Mouse (Mus musculus): Measurements from ENCODE around the gene Slc24a4. TPM values are rescaled to one million over a fixed set of nuclear protein-coding genes. Genes with fewer than 3 reads are reported as not detected.

The Slc24a4 gene
- polyA plus RNA-seq, 1 experiment from 2014 or later = 0.17 TPM

DNA sequence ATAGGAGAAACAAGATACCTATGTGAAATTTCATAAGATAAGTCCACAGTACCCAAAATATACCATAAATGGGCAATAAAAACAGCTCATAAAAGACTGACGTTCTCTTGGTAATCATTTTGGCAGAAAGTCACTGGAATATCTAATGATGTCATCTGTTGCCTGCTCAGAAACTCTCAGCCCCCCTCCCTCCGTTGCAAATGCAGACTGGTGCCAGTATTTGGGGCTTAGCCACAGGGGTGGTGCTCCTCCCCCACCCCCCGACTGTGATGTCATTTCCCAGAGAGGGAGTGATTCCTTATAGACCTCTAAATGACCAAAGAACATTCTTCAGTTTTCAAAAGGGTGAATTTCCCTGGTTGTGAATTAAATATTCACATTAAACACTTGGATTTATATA, 96.6 kb downstream of the Slc24a4 start:
- no peaks in the 10 kb centered on the region for H3K4me1 ChIP-seq (replicated peaks; ENCODE audit: control insufficient read depth, insufficient read depth, low read length)
- H3K36me3 ChIP-seq (ENCODE audit: control insufficient read depth, insufficient read depth) = no peaks in the 10 kb centered on the region
- H3K4me2 ChIP-seq (replicated peaks; ENCODE audit: low read depth) = no peak overlapping the region
- WGBS = 29% methylated on average over 3 of the region's 3 CpGs
- ATAC-seq = no peak
- no peak overlapping the region for H3K4me3 ChIP-seq (ENCODE audit: low read depth, low read length)
- H3K9me3 ChIP-seq (ENCODE audit: control insufficient read depth) = no peaks in the 10 kb centered on the region
- no peak overlapping the region for H3K9ac ChIP-seq (ENCODE audit: low read depth, low read length)
- no peak overlapping the region for H3K27ac ChIP-seq (ENCODE audit: low read depth, low read length)
- H3K27me3 ChIP-seq (replicated peaks; ENCODE audit: control insufficient read depth, insufficient read depth, low read length) = no peaks in the 10 kb centered on the region
- TF ChIP-seq CTCF (IDR thresholded peaks at IDR 0.05; ENCODE audit: low read depth) = no peak

DNA sequence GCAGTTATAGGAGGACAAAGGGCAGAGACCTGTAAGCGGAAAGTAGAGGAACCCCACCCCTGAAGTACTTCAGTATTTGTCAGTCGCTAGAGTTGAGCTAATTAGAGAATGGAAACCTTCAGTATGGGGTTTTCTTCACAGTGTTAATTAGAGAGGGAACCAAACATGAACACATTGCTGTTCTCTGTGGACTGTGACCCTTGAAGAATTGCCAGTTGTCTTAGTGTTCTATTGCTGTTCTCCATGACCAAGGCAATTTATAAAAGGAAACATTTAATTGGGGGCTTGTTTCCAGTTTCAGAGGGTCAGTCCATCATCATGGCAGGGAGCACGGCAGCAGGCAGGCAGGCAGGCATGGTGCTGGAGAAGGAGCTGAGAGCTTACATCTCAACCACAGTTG, 107.0 kb downstream of the Slc24a4 start:
- Histone ChIP-seq H3K9ac (ENCODE audit: low read depth, low read length) (no peak overlapping the region), H3K4me3 (ENCODE audit: low read depth, low read length) (no peak overlapping the region), H3K27ac (ENCODE audit: low read depth, low read length) (no peak overlapping the region), H3K4me1 (replicated peaks; ENCODE audit: control insufficient read depth, insufficient read depth, low read length) (no peaks in the 10 kb centered on the region), H3K4me2 (replicated peaks; ENCODE audit: low read depth) (no peak overlapping the region), H3K27me3 (replicated peaks; ENCODE audit: control insufficient read depth, insufficient read depth, low read length) (no peaks in the 10 kb centered on the region), H3K36me3 (ENCODE audit: control insufficient read depth, insufficient read depth) (no peaks in the 10 kb centered on the region), H3K9me3 (ENCODE audit: control insufficient read depth) (no peaks in the 10 kb centered on the region)
- 68% methylated on average over 3 of the region's 3 CpGs for WGBS
- ATAC-seq = no peak
- no peak for TF ChIP-seq CTCF (IDR thresholded peaks at IDR 0.05; ENCODE audit: low read depth)

DNA sequence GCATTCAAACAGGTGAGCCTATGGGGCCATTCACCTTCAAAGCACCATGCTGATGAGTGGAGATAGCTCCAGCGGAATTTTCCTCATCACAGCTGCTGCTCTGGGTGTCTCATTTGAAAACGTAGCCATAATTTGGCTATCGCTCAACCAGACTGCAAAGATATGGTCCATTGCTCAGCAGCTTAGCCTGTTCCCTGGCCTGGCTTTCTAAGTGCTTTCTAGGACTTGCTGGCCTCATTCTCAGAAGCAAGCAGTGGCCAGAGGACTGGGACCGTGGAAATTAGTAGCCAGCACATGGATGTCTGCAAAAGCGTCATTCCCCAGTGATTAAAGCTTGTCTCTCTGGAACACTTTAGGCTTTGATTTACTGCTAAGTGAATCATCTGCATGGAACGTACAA, 107.8 kb downstream of the Slc24a4 start:
- TF ChIP-seq CTCF (IDR thresholded peaks at IDR 0.05; ENCODE audit: low read depth) = no peak
- Histone ChIP-seq H3K4me2 (replicated peaks; ENCODE audit: low read depth) (no peak overlapping the region), H3K27ac (ENCODE audit: low read depth, low read length) (no peak overlapping the region), H3K36me3 (ENCODE audit: control insufficient read depth, insufficient read depth) (no peaks in the 10 kb centered on the region), H3K27me3 (replicated peaks; ENCODE audit: control insufficient read depth, insufficient read depth, low read length) (no peaks in the 10 kb centered on the region), H3K9me3 (ENCODE audit: control insufficient read depth) (no peaks in the 10 kb centered on the region), H3K4me1 (replicated peaks; ENCODE audit: control insufficient read depth, insufficient read depth, low read length) (no peaks in the 10 kb centered on the region), H3K4me3 (ENCODE audit: low read depth, low read length) (no peak overlapping the region), H3K9ac (ENCODE audit: low read depth, low read length) (no peak overlapping the region)
- 85% methylated on average over 6 of the region's 6 CpGs for WGBS
- no peak for ATAC-seq

DNA sequence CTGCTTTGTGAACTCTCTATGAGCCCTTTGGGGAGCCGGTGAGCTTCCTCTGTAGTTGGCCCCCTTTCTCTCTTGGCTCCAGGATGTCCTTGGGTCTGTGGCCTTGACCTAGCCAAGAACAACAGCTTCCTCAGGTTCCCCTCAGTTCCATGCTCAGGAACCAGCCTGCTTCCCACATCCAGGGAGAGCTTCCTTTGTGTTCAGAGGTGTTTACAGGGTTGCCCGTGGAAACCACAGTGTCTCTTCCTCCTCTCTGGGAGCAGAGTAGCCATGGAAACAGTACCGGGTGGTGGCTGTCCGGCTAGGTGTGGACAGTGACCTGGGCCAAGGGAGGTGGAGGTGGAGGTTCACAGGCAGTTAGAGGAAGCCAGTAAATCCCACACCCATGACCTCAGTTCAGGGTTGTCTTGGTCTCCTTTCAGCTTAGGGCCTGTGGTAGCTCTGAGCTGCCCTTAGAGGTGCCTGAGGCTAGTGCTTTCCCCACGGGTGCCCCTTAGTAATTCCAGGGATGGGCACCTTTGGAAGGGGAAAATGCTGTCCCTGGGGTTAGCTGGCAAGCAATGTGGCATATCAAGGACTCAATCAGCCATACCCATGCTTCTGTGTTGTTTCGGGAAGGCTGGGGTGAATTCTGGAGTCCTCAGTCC, 113.7 kb downstream of the Slc24a4 start:
- no peaks in the 10 kb centered on the region for H3K27me3 ChIP-seq (replicated peaks; ENCODE audit: control insufficient read depth, insufficient read depth, low read length)
- no peak overlapping the region for H3K4me3 ChIP-seq (ENCODE audit: low read depth, low read length)
- no peak overlapping the region for H3K4me2 ChIP-seq (replicated peaks; ENCODE audit: low read depth)
- no peak overlapping the region for H3K9ac ChIP-seq (ENCODE audit: low read depth, low read length)
- no peak overlapping the region for H3K27ac ChIP-seq (ENCODE audit: low read depth, low read length)
- H3K36me3 ChIP-seq (ENCODE audit: control insufficient read depth, insufficient read depth) = no peaks in the 10 kb centered on the region
- ATAC-seq = no peak
- no peaks in the 10 kb centered on the region for H3K9me3 ChIP-seq (ENCODE audit: control insufficient read depth)
- TF ChIP-seq CTCF (IDR thresholded peaks at IDR 0.05; ENCODE audit: low read depth) = no peak
- WGBS = 50% methylated on average over 6 of the region's 6 CpGs
- H3K4me1 ChIP-seq (replicated peaks; ENCODE audit: control insufficient read depth, insufficient read depth, low read length) = no peaks in the 10 kb centered on the region

DNA sequence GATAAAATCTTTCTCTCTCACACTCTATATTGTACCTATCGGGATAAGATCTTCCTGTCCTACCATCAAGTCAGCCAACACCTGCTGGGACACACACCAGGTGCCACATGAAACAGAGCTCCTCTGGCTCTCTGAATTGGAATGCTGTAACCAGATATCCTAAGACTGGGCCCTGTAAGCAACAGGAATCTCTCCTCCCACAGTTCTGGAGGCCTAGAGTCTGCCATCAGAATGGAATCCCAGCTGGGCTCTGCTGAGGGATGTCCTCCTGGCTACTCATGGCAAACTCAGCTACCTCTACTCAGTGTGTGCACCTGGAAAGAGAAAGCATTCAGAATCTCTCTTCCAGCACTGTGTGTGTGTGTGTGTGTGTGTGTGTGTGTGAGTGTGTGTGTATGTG, 115.4 kb downstream of the Slc24a4 start:
- no peak overlapping the region for H3K4me3 ChIP-seq (ENCODE audit: low read depth, low read length)
- H3K9me3 ChIP-seq (ENCODE audit: control insufficient read depth) = no peaks in the 10 kb centered on the region
- H3K4me1 ChIP-seq (replicated peaks; ENCODE audit: control insufficient read depth, insufficient read depth, low read length) = no peaks in the 10 kb centered on the region
- H3K9ac ChIP-seq (ENCODE audit: low read depth, low read length) = no peak overlapping the region
- no peak for TF ChIP-seq CTCF (IDR thresholded peaks at IDR 0.05; ENCODE audit: low read depth)
- H3K36me3 ChIP-seq (ENCODE audit: control insufficient read depth, insufficient read depth) = no peaks in the 10 kb centered on the region
- no peak overlapping the region for H3K4me2 ChIP-seq (replicated peaks; ENCODE audit: low read depth)
- H3K27me3 ChIP-seq (replicated peaks; ENCODE audit: control insufficient read depth, insufficient read depth, low read length) = no peaks in the 10 kb centered on the region
- no peak for ATAC-seq
- 64% methylated on average over 1 of the region's 1 CpGs for WGBS
- no peak overlapping the region for H3K27ac ChIP-seq (ENCODE audit: low read depth, low read length)

DNA sequence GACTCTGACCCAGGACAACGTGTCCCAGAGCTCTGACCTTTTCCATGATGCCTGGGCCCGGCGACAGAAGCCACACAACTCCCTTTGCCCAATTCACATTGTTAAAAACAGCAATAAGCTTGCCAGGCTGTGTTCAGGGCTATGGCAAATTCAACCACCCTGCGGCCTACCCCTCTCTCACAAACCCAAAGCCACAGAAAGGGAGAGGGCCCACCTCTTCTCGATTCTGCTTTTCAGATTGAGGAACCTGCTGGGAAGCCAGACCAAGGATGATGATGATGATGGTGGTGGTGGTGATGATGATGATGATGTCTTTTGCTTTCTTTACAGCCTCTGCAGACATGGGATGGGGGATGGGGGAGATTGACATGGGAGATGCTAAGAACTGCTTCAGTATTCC, 117.7 kb downstream of the Slc24a4 start:
- Histone ChIP-seq H3K36me3 (ENCODE audit: control insufficient read depth, insufficient read depth) (no peaks in the 10 kb centered on the region), H3K4me3 (ENCODE audit: low read depth, low read length) (no peak overlapping the region), H3K27ac (ENCODE audit: low read depth, low read length) (no peak overlapping the region), H3K9ac (ENCODE audit: low read depth, low read length) (no peak overlapping the region), H3K4me1 (replicated peaks; ENCODE audit: control insufficient read depth, insufficient read depth, low read length) (no peaks in the 10 kb centered on the region), H3K9me3 (ENCODE audit: control insufficient read depth) (no peaks in the 10 kb centered on the region), H3K4me2 (replicated peaks; ENCODE audit: low read depth) (no peak overlapping the region), H3K27me3 (replicated peaks; ENCODE audit: control insufficient read depth, insufficient read depth, low read length) (no peaks in the 10 kb centered on the region)
- ATAC-seq = no peak
- no peak for TF ChIP-seq CTCF (IDR thresholded peaks at IDR 0.05; ENCODE audit: low read depth)
- 90% methylated on average over 5 of the region's 5 CpGs for WGBS

DNA sequence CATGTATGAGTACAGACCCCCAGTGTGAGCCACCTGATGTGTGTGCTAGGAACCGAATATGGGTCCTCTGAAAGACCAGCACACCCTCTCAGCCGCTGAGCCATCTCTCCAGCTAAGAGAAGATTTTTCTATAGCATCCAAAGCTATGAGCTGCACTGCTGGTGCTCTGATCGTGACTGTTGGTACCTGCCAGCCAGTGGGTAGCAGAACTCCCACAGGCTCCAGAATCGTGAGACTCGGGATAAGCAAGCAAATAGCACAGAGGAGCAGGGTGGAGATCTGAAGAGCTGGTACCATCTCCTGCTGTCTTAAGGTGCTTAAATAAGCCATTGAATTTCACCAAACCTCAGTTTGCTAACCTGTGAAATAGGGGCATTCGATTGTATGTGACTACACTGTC, 119.6 kb downstream of the Slc24a4 start:
- no peak for TF ChIP-seq CTCF (IDR thresholded peaks at IDR 0.05; ENCODE audit: low read depth)
- ATAC-seq = no peak
- Histone ChIP-seq H3K27ac (ENCODE audit: low read depth, low read length) (no peak overlapping the region), H3K9ac (ENCODE audit: low read depth, low read length) (no peak overlapping the region), H3K4me3 (ENCODE audit: low read depth, low read length) (no peak overlapping the region), H3K4me1 (replicated peaks; ENCODE audit: control insufficient read depth, insufficient read depth, low read length) (no peaks in the 10 kb centered on the region), H3K4me2 (replicated peaks; ENCODE audit: low read depth) (no peak overlapping the region), H3K36me3 (ENCODE audit: control insufficient read depth, insufficient read depth) (no peaks in the 10 kb centered on the region), H3K9me3 (ENCODE audit: control insufficient read depth) (no peaks in the 10 kb centered on the region), H3K27me3 (replicated peaks; ENCODE audit: control insufficient read depth, insufficient read depth, low read length) (no peaks in the 10 kb centered on the region)
- WGBS = 91% methylated on average over 6 of the region's 6 CpGs
